Mouse (Mus musculus): Measurements from ENCODE around the gene Trit1.

Trit1 gene

GRCm38 (mm10) chr4:123044842-123045241 is 28.4 kb downstream of the Trit1 start:
- no peak for DNase-seq (ENCODE audit: low read depth in 2 of 2, low spot score in 2 of 2)

- no peak for DNase-seq (ENCODE audit: low read depth in 2 of 2, low spot score in 2 of 2)
Measured at GRCm38 (mm10) chr4:123046300-123046699, 29.9 kb downstream of the Trit1 start.

GRCm38 (mm10) chr4:123050681-123051211 is 34.3 kb downstream of the Trit1 start:
- DNase-seq (ENCODE audit: low read depth in 2 of 2, low spot score in 2 of 2), result no peak

GRCm38 (mm10) chr4:123053179-123053578 is 36.8 kb downstream of the Trit1 start:
- no peak for DNase-seq (ENCODE audit: low read depth in 2 of 2, low spot score in 2 of 2)

GRCm38 (mm10) chr4:123054172-123054790 is 37.9 kb downstream of the Trit1 start:
- no peak for DNase-seq (ENCODE audit: low read depth in 2 of 2, low spot score in 2 of 2)

- DNase-seq (ENCODE audit: low read depth in 2 of 2, low spot score in 2 of 2), result no peak
Measured at GRCm38 (mm10) chr4:123056560-123057109, 40.2 kb downstream of the Trit1 start.

- DNase-seq (ENCODE audit: low read depth in 2 of 2, low spot score in 2 of 2), result no peak
Measured at GRCm38 (mm10) chr4:123057957-123058356, 41.6 kb downstream of the Trit1 start.

- DNase-seq (ENCODE audit: low read depth in 2 of 2, low spot score in 2 of 2), result no peak
Measured at GRCm38 (mm10) chr4:123061744-123062143, 45.3 kb downstream of the Trit1 start.

- DNase-seq (ENCODE audit: low read depth in 2 of 2, low spot score in 2 of 2), result no peak
Measured at GRCm38 (mm10) chr4:123068646-123069045, 52.2 kb downstream of the Trit1 start.

- peak in 1 of 2 experiments; percentile 22 for DNase-seq (ENCODE audit: low read depth in 2 of 2, low spot score in 2 of 2)
Measured at GRCm38 (mm10) chr4:123071266-123071966, 55.0 kb downstream of the Trit1 start.

- DNase-seq (ENCODE audit: low read depth in 2 of 2, low spot score in 2 of 2), result no peak
Measured at GRCm38 (mm10) chr4:123076928-123077327, 60.5 kb downstream of the Trit1 start.

GRCm38 (mm10) chr4:123078231-123078630 is 61.8 kb downstream of the Trit1 start:
- no peak for DNase-seq (ENCODE audit: low read depth in 2 of 2, low spot score in 2 of 2)

- DNase-seq (ENCODE audit: low read depth in 2 of 2, low spot score in 2 of 2), result no peak
Measured at GRCm38 (mm10) chr4:123080791-123081190, 64.4 kb downstream of the Trit1 start.

GRCm38 (mm10) chr4:123082283-123083163 is 66.1 kb downstream of the Trit1 start:
- DNase-seq (ENCODE audit: low read depth in 2 of 2, low spot score in 2 of 2), result peak; percentile 50 to 62

GRCm38 (mm10) chr4:123083323-123083902 is 67.0 kb downstream of the Trit1 start:
- no peak for DNase-seq (ENCODE audit: low read depth in 2 of 2, low spot score in 2 of 2)

GRCm38 (mm10) chr4:123085290-123085689 is 68.9 kb downstream of the Trit1 start:
- DNase-seq (ENCODE audit: low read depth in 2 of 2, low spot score in 2 of 2), result no peak

GRCm38 (mm10) chr4:123086381-123086780 is 70.0 kb downstream of the Trit1 start:
- DNase-seq (ENCODE audit: low read depth in 2 of 2, low spot score in 2 of 2), result no peak

GRCm38 (mm10) chr4:123092621-123093020 is 76.2 kb downstream of the Trit1 start:
- DNase-seq (ENCODE audit: low read depth in 2 of 2, low spot score in 2 of 2), result no peak

GRCm38 (mm10) chr4:123093064-123093776 is 76.8 kb downstream of the Trit1 start:
- no peak for DNase-seq (ENCODE audit: low read depth in 2 of 2, low spot score in 2 of 2)

GRCm38 (mm10) chr4:123093869-123094268 is 77.5 kb downstream of the Trit1 start:
- DNase-seq (ENCODE audit: low read depth in 2 of 2, low spot score in 2 of 2), result no peak
